Mouse (Mus musculus) thymus, postnatal 0 days (tissue): ENCODE data around the gene Rcor3. TPM values are rescaled to one million over a fixed set of nuclear protein-coding genes. Genes with fewer than 3 reads are reported as not detected.

ENCODE experiments used
- DNase-seq: peaks from one replicate; pipeline ENCODE4 v3.0.0-alpha.2; 2015; ENCODE audit warnings: low spot score
- polyA plus RNA-seq: library from polyadenylated mRNA; unstranded; fragments of >200 nt; fragmentation: Nextera tagmentation; extraction: Ambion mirVana; gene quantifications from 2 replicates; pipeline ENCODE4 v1.2.1, GENCODE M21; 2015

The Rcor3 gene
- polyA plus RNA-seq, 1 experiment from 2014 or later: 11.5 TPM

DNA sequence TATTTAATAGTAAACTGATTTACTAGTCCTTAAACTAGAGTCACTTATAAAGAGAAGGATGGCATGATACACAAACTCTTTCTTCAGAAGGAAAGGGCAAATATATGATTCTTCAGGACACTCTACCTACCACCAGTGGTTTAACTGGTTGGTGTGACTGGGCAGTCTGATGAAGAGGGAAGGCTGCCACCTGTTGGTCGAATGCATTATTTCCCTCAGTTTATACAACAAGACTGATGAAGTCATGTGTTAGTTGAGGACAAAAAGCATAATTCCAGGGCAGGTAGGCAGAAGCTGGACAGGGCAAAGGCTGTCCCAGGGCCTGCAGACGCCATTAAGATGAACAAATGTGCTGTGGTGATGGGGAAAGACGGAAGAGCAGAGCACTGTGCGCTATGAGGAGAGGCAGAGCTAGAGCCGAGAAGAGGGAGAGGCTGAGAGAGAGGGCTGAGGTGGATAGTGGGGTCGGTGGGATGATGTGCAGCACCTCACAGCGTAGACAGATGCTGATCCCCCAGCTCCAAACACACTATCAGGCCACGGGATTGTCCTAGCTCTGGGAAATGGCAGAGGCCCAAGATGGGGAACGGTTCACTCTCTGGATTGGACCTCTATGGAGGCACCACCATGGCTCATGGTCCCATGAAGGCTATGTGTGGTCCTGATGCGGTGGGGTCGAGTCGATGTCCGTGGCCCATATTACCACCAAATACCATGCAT is 43.3 kb downstream of the Rcor3 start:
- peak; percentile 72 for DNase-seq

DNA sequence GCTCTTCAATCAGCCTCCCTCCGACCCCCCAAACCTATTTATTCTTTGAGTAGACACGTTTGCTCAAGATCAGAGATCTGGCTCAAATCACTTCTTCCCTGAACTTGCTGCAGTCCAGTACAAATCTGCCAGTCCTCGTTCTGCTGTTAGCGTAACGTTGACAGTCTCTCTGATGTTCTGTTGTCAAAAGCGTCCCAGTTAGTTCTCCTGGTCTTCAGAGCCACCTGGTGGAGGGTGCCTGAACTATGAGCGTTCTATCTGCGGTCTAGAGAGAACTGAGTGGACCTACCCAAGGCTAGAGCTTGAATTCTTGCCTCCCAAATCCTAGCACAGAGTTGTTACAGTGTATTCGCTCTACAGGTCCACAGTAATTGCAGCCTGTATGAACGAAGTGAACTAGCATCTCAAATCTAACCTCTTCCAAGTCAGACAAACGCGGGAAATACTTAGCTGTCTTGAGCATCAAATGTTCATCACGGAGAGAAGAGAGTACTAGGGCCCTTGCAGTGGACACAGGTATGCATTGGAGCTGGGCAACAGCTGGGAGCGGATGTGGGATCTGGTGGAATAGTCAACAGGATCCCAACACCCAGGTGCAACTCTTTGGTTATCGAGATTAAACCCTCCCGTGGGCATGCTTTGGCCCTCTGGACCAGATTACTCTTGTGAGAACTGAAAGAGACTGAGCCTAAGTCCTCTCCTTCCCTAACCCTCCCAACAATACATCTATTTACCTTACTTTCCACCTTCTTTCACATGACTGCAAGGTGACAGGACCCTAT is 44.8 kb downstream of the Rcor3 start:
- peak; percentile 85 for DNase-seq

DNA sequence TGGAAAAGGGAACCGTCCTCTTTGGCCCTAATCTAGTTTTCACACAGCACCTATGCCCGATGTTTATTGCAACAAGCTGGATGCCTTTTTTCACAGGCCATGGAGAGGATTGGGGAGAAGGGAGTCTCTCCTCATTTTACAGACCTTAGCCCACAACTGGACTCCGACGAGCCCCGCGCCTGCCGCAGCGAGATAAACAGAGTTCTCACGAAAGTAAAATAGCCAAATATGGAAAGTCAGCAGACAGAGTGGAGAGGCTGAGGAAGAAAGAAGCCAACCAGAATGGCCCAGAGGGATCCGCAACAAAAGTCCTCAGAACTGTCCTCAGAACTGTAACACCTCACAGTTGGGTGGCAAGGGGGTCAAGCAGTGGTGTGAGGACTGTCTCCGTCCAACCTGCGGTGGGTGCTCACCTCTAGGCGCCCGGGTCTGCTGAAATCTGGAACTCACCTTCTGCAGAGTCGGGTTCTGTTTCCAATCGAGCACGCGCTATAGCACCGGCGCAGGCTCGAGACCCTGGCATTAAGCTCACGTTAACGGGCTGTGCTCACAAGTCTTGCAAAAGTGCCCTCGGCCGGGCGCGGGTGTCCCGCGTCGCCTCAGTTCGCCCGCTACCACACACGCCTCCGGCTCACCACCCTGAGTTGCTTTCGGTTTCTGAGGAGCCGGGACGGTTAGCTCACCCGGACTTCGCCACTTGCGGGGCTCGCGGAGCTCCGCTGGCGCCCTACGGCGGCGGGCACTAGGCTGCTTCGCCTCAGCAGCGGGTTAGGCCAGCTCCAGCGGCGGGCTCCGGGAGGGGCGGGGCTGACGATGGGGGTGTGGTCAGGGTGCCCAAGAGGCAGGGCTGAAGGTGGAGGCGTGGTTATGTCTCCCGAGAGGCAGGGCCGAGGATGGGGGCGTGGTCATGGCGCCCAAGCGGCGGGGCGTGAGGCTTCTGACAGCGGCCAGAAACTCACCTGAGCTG is 45.8 kb downstream of the Rcor3 start, which contains the start of gene Traf5:
Gene Traf5 (minus strand): TSS at position 754 of the 967 bp plus-strand sequence.
- peak; percentile 95 for DNase-seq

DNA sequence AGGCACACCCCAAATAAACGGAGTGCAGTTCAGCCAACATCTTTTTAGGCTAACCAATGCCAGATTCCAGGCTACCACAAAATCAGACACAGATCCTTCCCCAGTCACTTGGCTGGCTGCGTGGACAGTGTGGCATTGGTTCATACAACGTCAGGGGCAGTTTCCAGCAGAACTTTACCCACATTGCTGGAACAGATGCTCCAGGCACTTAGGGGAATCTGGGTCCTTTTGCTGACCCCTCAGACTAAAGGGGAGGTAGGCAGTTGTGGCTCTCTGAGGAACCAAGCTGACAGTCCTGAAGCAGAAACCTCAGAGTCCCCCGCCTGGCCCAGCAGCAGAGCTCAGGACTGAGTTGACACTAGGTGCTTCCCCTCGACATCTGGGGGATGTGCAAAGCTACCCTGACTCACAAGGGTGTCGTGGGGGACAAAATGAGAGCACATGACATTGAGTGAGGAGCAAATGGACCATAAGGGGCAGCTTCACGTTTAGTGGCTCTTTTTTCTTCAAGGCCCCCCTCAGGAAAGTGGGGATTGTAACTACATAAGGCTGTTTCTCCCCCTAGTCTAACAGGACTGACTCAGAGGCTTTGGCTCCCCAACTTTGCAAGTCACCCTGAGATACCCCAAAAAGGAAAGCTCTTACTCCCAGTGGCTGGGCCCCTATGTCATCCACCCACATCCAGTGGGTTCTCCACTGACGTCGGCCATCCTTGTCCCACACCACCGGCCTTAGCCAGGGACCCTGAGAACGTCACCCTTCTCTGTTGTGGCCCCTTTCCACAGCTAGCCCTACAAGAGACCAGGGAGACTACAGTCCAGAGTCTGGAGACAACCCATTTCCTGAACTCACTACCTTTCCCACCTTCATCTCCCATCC is 46.9 kb downstream of the Rcor3 start:
- DNase-seq: no peak

GRCm38 (mm10) chr1:192090281-192090680 is 47.6 kb downstream of the Rcor3 start:
- DNase-seq: no peak

DNA sequence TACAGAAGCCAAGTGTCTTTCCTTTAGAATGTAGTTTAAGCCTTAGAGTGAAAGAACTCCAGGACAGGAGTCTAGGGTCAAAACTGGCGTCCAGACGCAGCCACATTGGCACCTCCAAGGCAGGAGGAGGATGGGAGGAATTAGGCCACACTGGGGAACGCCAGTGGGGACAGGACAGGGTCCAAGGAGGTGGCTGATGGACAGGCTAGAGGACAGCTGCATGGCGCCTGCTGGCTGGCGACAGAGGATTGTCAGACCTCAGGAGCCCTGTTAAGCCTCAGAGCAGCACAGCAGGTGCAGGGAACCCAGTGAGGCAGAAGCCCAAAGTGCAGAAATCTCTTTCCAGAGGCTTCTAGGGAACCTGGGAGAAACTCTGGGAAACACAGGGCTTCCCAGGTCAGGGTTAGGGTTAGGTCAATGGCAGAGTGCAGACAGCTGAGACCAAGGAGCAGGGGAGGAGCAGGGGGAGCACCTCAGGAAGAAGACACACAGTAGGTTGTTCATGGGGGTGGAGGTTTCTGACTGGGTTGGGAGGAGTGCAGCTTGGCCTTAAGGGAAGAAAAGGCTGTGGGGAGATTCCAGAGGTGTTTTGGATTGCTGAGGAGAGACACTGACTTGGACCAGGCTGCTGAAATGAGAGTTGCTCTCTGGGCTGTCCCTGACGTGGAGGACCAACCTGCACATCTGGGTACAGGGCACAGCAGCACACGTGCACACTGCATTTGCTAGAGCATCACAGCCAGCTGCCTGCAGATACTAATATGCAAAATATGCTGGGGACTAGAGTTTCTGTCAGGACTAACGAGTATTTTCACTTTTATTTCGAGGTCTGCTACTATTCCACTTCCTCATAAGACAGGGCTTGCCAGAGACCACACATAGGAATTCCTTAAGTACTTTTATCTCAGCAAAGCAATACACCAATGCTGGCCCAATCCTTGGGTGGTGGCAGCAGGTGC is 48.4 kb downstream of the Rcor3 start:
- DNase-seq: no peak

- no peak for DNase-seq
These were observed 49.9 kb downstream of the Rcor3 start for GRCm38 (mm10) chr1:192088011-192088410.

- no peak for DNase-seq
These were observed 50.8 kb downstream of the Rcor3 start for GRCm38 (mm10) chr1:192087098-192087497.

- DNase-seq: peak; percentile 72
These were observed 51.4 kb downstream of the Rcor3 start for GRCm38 (mm10) chr1:192086279-192087037.

DNA sequence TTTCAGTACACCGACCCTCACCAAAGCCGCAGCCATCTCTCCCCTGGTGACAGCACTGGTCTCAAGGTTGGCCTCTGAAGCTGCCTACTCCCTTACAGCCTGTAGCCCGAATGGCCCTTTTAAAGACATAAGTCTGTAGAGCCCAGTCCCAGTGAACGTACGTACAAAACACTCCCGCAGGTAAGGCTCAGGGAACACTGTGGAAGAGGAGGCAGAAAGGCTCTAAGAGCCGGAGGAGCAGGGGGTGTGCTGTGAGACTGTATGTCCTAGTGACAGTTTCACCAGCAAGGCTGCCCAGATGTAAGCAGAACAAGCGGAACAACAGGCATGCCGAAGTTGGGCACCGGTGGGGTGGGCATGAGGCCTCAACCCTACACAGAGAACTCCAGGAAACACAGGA is 52.6 kb downstream of the Rcor3 start:
- DNase-seq: no peak

GRCm38 (mm10) chr1:192082646-192083045 is 55.2 kb downstream of the Rcor3 start:
- no peak for DNase-seq

DNA sequence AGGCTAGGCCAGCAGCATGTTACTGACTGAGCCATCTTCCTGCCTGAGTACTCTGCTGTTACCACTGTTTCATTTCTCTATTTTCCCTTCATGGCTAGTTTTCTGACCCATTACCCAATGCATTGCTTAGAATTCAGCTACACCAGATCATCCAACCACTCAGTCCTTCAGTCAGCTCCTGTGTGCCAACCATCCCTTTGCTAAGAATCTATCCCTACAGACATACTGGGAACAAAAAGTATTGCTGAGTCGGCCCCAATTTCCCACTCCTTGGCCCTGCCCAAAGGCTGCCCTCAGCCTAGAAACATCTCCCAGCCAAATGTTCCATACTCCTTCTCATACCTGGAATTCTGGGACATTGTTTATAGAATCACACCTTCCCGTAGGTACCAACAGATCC is 56.7 kb downstream of the Rcor3 start:
- DNase-seq: no peak

GRCm38 (mm10) chr1:192079121-192079520 is 58.7 kb downstream of the Rcor3 start:
- DNase-seq: no peak

GRCm38 (mm10) chr1:192078406-192078805 is 59.5 kb downstream of the Rcor3 start:
- peak; percentile 63 for DNase-seq

DNA sequence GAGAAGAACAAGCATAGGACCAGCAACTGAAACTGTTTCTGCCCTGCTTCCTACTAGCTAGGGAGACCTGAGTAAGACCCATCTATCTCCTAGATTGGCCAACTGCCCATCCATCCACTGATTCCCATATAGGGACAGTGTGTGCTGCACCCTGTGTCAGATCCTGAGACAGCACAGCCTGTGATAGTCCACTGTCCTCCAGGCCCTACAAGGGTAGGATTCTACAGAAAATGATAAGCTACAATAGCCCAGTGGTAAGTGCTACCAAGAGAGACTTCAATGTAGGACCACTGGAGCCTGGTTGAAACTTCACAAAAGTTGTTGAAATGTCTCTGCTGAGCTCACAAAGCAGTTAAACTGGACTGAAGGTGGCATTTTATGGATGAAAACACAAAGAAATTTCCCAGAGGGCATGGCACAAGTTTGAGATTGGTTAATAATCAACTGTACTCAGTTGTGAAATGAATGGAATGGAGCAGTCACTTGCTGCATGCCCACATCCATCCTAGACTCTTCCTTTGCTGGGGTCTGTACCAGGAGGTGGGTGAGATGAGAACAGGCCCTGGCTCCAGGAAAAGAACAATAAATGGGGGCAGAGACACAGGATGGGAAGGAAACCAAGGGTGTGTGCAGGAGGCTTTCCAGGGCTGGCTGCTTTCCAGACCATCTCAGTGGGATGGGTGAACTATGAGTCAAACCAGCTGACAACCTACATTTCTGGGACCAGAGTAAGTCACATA is 60.9 kb downstream of the Rcor3 start:
- no peak for DNase-seq

- DNase-seq: no peak
These were observed 61.8 kb downstream of the Rcor3 start for GRCm38 (mm10) chr1:192076101-192076500.

DNA sequence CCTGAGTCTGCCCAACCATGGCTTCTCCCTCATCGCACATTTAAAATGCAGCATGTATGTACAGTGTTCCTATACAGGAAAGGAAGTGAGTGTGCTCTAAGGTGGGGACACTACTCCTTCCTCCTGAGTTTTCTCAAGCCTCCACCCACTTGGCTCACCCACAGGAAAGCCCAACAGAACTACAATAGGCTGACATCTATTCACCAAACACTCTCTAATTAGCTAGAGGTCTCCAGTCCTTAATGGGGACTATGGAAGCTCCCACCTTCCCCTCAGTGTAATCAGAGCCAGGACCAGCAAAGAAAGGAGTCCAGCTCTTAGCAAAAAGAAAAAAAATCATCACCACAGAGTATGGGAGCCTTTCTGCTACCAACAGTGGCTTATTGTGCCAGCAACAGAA is 63.0 kb downstream of the Rcor3 start:
- DNase-seq: no peak

GRCm38 (mm10) chr1:192072426-192072825 is 65.4 kb downstream of the Rcor3 start:
- no peak for DNase-seq
